Mouse (Mus musculus): ENCODE data around the gene Slc37a3.
"Not testable (repeated sequence)": the region's sequence is repeated elsewhere in the genome, so short reads cannot be mapped to it uniquely, and the experiment has no call there.

Gene Slc37a3

GRCm38 (mm10) chr6:39379224-39379623 is 1.7 kb upstream of the Slc37a3 start:
- peak; percentile 89 for DNase-seq (ENCODE audit: low spot score)

- DNase-seq (ENCODE audit: low spot score) = not testable (repeated sequence)
These were observed 823 bp upstream of the Slc37a3 start for GRCm38 (mm10) chr6:39378161-39378835.

GRCm38 (mm10) chr6:39376775-39377174 is 700 bp downstream of the Slc37a3 start:
- DNase-seq (ENCODE audit: low spot score) = no peak

DNA sequence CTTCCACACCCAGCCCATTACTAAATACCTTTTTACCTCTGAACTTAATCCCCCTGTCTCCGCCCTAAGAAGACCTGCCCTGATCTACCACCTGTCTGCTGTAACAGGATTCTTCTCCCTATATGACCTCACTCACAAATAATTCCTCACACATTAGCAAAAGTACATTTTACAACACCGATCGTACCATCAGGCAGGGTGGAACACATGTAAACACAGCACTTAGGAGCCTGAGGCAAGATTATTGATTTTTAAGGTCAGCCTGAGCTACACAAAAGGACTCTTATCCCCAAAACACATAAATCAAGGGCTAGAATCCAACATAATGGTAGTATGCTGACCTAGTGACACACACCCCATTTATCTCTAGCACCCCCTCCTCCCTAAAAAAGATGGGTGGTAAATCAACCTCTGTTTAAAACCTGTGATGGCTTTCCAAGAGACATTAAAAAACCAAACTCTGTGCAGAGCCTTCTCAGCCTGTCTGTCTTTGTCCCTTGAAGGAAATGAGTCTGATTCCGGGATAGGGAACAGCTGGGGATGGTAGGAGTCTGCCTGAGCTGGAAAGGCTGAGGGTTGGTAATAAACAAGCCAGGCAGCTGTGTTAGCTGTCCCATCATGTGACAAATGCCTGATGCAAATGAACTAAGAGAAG is 4.0 kb downstream of the Slc37a3 start:
- DNase-seq (ENCODE audit: low spot score) = no peak

DNA sequence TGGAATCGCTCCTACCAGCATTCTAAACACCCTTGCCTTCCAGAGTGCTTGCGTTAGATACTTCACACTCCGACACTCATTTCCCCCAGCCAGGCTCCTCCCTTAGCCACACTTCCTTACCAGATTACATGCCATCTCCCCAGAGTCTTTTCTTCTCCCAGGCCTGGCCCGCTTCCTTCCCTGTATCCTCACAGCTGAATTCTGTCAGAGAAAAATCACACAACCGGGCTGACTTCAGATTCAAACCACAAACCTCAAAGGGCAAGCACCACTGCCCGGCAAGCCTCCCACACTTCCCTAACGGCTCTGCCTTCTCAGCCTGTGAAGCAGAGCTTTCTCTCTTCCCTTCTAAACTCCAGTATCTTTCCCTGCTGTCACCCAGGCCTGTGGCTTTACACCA is 4.7 kb downstream of the Slc37a3 start:
- peak; percentile 21 for DNase-seq (ENCODE audit: low spot score)

DNA sequence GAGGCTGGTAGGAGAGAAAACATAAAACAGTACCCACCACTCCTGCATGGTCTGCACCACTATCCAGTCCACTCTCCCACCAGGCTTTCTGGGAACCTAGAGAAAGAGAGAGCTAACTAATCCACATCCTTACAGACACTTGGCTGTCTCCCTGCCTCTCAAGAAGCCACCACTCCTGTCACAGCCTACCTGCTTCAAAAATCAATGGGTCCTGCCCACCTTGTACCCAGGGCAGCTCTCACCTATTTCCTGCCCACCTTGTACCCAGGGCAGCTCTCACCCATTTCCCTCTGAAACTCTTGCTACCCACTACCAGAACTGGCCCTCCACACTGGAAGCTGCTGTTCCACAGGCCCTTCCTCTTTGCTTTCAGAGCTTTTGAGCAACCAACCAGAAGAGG is 5.4 kb downstream of the Slc37a3 start:
- no peak for DNase-seq (ENCODE audit: low spot score)

DNA sequence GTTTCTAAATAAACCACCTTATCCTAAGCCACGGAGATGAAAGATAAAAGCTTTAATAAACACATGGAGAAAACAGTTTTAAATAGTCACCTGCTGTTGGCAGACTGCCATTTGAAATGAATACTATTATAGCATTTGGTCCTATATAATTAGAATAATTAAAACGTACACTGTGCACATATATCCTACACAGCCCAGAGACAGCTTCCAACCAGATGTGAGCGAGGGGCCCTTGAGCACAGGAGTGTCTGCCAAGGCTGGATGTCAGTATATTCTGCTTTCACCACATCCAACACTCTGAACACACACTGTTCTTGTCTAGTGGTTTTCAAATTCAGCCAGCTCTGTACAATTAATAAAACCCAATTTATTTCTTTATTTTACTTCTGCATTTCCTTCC is 7.8 kb downstream of the Slc37a3 start:
- DNase-seq (ENCODE audit: low spot score) = no peak

DNA sequence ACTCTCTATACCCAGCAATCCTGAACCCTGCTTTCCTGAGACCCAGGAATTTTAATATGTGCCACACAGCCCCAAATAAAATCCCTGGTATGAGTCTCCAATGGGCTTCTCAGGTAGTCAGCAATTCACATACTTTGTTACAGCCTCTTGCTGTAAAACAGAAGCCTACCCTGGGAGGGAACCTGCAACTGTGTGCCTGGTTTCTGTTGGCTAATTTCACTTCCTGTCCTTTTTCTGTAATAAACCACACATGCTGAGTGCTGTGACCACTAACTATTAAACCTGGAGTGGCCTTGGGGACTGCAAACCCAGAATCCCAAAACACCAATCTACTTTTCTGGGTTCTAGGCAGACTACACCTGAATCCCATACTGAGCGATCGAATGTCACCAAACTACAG is 14.8 kb downstream of the Slc37a3 start:
- no peak for DNase-seq (ENCODE audit: low spot score)

- not testable (repeated sequence) for DNase-seq (ENCODE audit: low spot score)
These were observed 18.3 kb downstream of the Slc37a3 start for GRCm38 (mm10) chr6:39359207-39359606.

DNA sequence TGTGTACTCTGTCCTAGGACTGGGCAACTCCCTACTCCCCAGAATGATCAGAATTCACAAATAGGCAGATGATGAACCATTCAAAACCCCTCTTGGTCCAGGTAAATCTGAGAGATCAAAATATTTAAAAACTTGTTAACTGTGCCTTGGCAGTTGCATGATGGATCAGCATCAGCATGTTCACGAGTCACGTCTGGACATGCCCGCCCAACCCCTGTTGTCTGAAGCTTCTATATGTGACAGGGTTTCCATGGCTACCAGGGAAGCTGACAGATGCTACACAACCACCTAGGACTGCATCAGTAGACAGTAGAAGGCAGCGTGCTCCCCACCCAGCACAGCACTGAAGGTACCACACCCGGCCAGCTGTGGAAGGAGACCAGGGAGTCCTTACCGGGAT is 28.5 kb downstream of the Slc37a3 start:
- DNase-seq (ENCODE audit: low spot score) = no peak

DNA sequence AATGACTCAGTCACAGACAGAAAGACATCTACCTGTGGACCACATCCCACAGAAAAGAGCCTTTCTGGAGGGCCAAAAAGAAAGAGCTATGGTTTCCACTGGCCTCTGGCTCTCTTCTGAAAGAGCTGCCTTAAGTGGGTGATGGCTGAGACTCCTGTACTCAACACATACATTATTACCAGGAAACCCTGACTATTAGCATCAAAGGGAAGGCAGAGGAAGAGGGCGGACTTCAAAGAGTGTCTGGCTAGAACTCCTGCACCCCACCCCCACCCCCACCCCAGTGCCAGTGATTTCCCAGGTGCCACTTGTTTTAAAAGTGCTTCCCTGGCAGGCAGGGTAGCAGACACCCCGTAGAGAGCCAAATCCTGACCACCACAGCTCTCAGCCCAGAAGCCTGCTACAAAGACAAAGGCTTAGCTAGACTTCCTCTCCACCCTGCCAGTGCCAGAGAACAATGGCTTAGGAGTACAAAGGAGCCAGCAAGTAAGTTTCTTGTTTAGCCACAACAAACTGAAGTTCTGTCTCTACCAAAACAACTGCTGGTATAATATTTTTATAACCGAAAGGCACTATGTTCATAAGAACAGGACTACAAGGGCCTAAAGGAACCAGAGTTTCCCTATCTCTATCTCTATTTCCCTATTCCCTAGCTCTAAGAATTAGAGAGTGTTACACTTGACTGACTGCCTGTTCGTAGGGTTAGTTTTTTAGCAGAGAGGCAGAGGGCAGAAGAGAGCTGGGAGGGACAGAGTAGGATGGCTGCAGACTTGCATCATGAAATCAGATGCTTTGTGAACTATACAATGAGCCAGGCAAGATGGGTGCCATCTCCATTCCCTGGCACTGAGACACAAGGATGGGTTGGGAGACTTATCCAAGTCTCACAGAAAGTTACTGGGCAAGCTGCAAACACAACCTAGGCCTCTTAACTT is 29.3 kb downstream of the Slc37a3 start:
- peak; percentile 76 for DNase-seq (ENCODE audit: low spot score)

- DNase-seq (ENCODE audit: low spot score) = peak; percentile 49
These were observed 30.4 kb downstream of the Slc37a3 start for GRCm38 (mm10) chr6:39346991-39347501.

- no peak for DNase-seq (ENCODE audit: low spot score)
These were observed 32.0 kb downstream of the Slc37a3 start for GRCm38 (mm10) chr6:39345430-39345829.

DNA sequence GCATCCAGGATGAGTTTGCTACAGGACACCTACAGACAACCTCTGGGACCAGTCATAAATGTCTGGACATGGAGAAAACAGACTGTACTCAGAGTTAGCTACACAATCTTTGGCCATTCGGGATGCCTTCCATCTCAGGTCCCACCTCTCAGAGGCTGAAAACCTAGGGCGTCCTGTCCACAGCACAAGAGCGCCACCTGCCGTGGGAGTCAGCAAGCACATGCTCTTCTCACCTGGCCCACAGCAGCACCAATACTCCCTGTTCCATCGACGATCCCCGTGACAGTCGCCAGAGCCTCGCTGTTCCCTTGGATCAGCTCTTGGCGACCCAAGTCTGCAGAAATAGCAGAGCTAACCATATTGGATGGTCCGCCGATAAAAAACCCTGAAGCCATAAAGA is 33.5 kb downstream of the Slc37a3 start:
- peak; percentile 85 for DNase-seq (ENCODE audit: low spot score)

GRCm38 (mm10) chr6:39341798-39342197 is 35.7 kb downstream of the Slc37a3 start:
- DNase-seq (ENCODE audit: low spot score) = no peak

- no peak for DNase-seq (ENCODE audit: low spot score)
These were observed 39.1 kb downstream of the Slc37a3 start for GRCm38 (mm10) chr6:39338359-39338758.

GRCm38 (mm10) chr6:39334873-39335272 is 42.6 kb downstream of the Slc37a3 start:
- peak; percentile 34 for DNase-seq (ENCODE audit: low spot score)

DNA sequence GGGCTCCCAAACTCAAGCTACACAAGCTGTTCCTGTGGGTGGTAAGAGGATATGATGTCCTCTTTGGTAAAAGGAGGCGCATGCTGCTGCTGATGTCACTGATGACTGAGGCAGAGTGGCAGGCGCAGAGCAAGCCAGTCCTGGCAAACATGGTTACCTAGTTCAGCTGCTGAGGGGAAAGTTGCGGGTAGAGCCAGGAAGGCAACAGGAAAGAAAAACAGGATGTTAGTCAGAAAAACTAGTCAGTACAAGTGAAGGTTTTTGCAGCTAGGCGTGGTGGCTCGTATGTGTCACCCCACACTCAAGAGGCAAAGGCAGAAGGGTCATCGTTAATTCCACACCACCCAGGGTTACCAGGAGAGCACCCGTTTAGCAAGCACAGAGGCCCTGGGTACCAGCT is 43.3 kb downstream of the Slc37a3 start:
- DNase-seq (ENCODE audit: low spot score) = peak; percentile 97

- DNase-seq (ENCODE audit: low spot score) = no peak
These were observed 45.3 kb downstream of the Slc37a3 start for GRCm38 (mm10) chr6:39331998-39332700.

- DNase-seq (ENCODE audit: low spot score) = no peak
These were observed 46.5 kb downstream of the Slc37a3 start for GRCm38 (mm10) chr6:39330981-39331380.

- no peak for DNase-seq (ENCODE audit: low spot score)
These were observed 57.2 kb downstream of the Slc37a3 start for GRCm38 (mm10) chr6:39320286-39320685.
